In the genomic region with DNA sequence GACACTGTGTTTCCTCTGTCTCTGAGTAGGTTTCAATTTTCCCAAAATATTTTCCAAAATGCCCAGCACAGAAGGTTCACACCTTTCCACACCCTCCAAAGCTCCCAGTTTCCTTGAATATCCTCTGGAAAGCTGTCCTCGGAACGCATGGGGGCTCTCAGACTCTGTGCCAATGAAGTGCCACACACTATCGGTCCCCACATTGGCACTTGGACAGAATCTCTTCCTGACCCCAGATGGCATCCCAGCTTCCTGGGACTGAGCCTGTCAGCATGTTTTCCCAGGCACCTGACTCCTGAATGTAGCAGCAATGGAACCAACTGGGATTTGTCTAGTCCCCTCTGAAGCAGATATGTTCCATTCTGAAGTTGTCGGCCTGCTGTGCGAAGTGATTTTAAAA, we compare ENCODE assay signal across 24 mouse cellular contexts. TPM values are rescaled to one million over a fixed set of nuclear protein-coding genes. Genes with fewer than 3 reads are reported as not detected.
A peak's percentile ranks its signal among the peaks of the same experiment; 100 is the strongest.
DNase-seq lines count a peak whose midpoint lies in the region; ATAC-seq lines count a peak whose summit lies in the region.
"Had no signal": no experiment of that assay in that cellular context is flagged by ENCODE, and none has a peak within 500 bp of the region (broad histone marks: within the 10 kb centered on the region; RNA-seq: fewer than 3 reads in every experiment).

No protein-coding gene starts in this region.

- no peak overlapping the region for H3K9ac ChIP-seq in forebrain, embryonic 14.5 days (ENCODE audit: low read length)
- H3K9ac ChIP-seq in forebrain, embryonic 12.5 days, result no peak overlapping the region
- no peak overlapping the region for H3K9ac ChIP-seq in midbrain, embryonic 11.5 days (ENCODE audit: low read length)
- no peak overlapping the region for H3K9ac ChIP-seq in forebrain, embryonic 13.5 days
- H3K9ac ChIP-seq: forebrain, postnatal 0 days; hindbrain, embryonic 13.5 days; neural tube, embryonic 15.5 days; stomach, embryonic 15.5 days had no signal

- no peaks in the 10 kb centered on the region for H3K9me3 ChIP-seq in forebrain, embryonic 14.5 days (replicated peaks; ENCODE audit: control insufficient read depth, low read length)
- H3K9me3 ChIP-seq in forebrain, embryonic 12.5 days, result no peaks in the 10 kb centered on the region
- no peaks in the 10 kb centered on the region for H3K9me3 ChIP-seq in midbrain, embryonic 11.5 days (ENCODE audit: control insufficient read depth, low read length)
- H3K9me3 ChIP-seq in midbrain, embryonic 10.5 days (replicated peaks), result no peaks in the 10 kb centered on the region
- H3K9me3 ChIP-seq in forebrain, embryonic 13.5 days (replicated peaks), result no peaks in the 10 kb centered on the region
- H3K9me3 ChIP-seq: hindbrain, embryonic 13.5 days; limb, embryonic 10.5 days; neural tube, embryonic 15.5 days; stomach, embryonic 15.5 days had no signal

- DNase-seq in forebrain, embryonic 14.5 days (ENCODE audit: low spot score), result peak; percentile 6
- DNase-seq in midbrain, embryonic 11.5 days (ENCODE audit: low spot score, missing footprints), result peak; percentile 72
- no peak for DNase-seq in midbrain, embryonic 10.5 days (ENCODE audit: low spot score)
- DNase-seq in cerebellum, adult 9-10 months, result peak; percentile 84
- no peak for DNase-seq in ovary, postnatal 36 days (ENCODE audit: low spot score)
- no peak for DNase-seq in gastrocnemius, postnatal 25 days
- DNase-seq: adrenal gland, postnatal 10 days; forebrain, postnatal 0 days; kidney, adult 18-20 months; kidney, postnatal 4 days; liver; lung, postnatal 4 days; thymus, adult 18-20 months; thymus, postnatal 36 days had no signal

- ATAC-seq in forebrain, embryonic 14.5 days, result no peak
- ATAC-seq in forebrain, embryonic 12.5 days (ENCODE audit: low FRiP score), result no peak
- no peak for ATAC-seq in midbrain, embryonic 11.5 days (ENCODE audit: low FRiP score)
- ATAC-seq in forebrain, embryonic 13.5 days, result no peak
- ATAC-seq: activated CD4-positive, CD25-positive, alpha-beta regulatory T cell, adult 4 months; inflammation-experienced regulatory T-cells, adult 6 months had no signal

- no peaks in the 10 kb centered on the region for H3K36me3 ChIP-seq in forebrain, embryonic 14.5 days (ENCODE audit: control insufficient read depth, insufficient read depth, low read length)
- H3K36me3 ChIP-seq in forebrain, embryonic 12.5 days (replicated peaks), result no peaks in the 10 kb centered on the region
- no peaks in the 10 kb centered on the region for H3K36me3 ChIP-seq in midbrain, embryonic 11.5 days (ENCODE audit: control insufficient read depth, insufficient read depth, low read length)
- no peaks in the 10 kb centered on the region for H3K36me3 ChIP-seq in midbrain, embryonic 10.5 days
- no peaks in the 10 kb centered on the region for H3K36me3 ChIP-seq in forebrain, embryonic 13.5 days (ENCODE audit: poor library complexity, severe bottlenecking)
- H3K36me3 ChIP-seq: hindbrain, embryonic 13.5 days; limb, embryonic 10.5 days; neural tube, embryonic 15.5 days; stomach, embryonic 15.5 days had no signal

- no peak overlapping the region for H3K27ac ChIP-seq in forebrain, embryonic 14.5 days (ENCODE audit: low read depth, low read length)
- H3K27ac ChIP-seq in forebrain, embryonic 12.5 days, result no peak overlapping the region
- no peak overlapping the region for H3K27ac ChIP-seq in midbrain, embryonic 11.5 days (ENCODE audit: low read depth, low read length)
- no peak overlapping the region for H3K27ac ChIP-seq in midbrain, embryonic 10.5 days (replicated peaks)
- no peak overlapping the region for H3K27ac ChIP-seq in forebrain, embryonic 13.5 days
- H3K27ac ChIP-seq: hindbrain, embryonic 13.5 days; left cerebral cortex, adult 2 months; limb, embryonic 10.5 days; neural tube, embryonic 15.5 days; stomach, embryonic 15.5 days had no signal

- H3K4me2 ChIP-seq in forebrain, embryonic 14.5 days (ENCODE audit: low read length), result no peak overlapping the region
- H3K4me2 ChIP-seq in forebrain, embryonic 12.5 days, result no peak overlapping the region
- no peak overlapping the region for H3K4me2 ChIP-seq in midbrain, embryonic 11.5 days
- H3K4me2 ChIP-seq in forebrain, embryonic 13.5 days, result no peak overlapping the region
- H3K4me2 ChIP-seq: hindbrain, embryonic 13.5 days; neural tube, embryonic 15.5 days; stomach, embryonic 15.5 days had no signal

- no peaks in the 10 kb centered on the region for H3K27me3 ChIP-seq in forebrain, embryonic 14.5 days (replicated peaks; ENCODE audit: control insufficient read depth, insufficient read depth, low read length)
- 0 out of 2 replicates have a peak, but pooled peaks cover 5% of the 10 kb centered on the region for H3K27me3 ChIP-seq in forebrain, embryonic 12.5 days
- no peaks in the 10 kb centered on the region; the same call in 1 of the 2 replicates for H3K27me3 ChIP-seq in midbrain, embryonic 11.5 days (ENCODE audit: control insufficient read depth, insufficient read depth, low read length)
- H3K27me3 ChIP-seq in midbrain, embryonic 10.5 days (ENCODE audit: low read depth, poor library complexity, severe bottlenecking), result peaks cover 36% of the 10 kb centered on the region
- H3K27me3 ChIP-seq in forebrain, embryonic 13.5 days, result 0 out of 2 replicates have a peak, but pooled peaks cover 3% of the 10 kb centered on the region
- H3K27me3 ChIP-seq: neural tube, embryonic 15.5 days; stomach, embryonic 15.5 days had no signal

- H3K4me3 ChIP-seq in forebrain, embryonic 14.5 days (ENCODE audit: low read depth, low read length), result no peak overlapping the region
- no peak overlapping the region for H3K4me3 ChIP-seq in forebrain, embryonic 12.5 days (replicated peaks)
- no peak overlapping the region for H3K4me3 ChIP-seq in midbrain, embryonic 11.5 days (ENCODE audit: low read depth, low read length)
- H3K4me3 ChIP-seq in midbrain, embryonic 10.5 days, result no peak overlapping the region
- H3K4me3 ChIP-seq in forebrain, embryonic 13.5 days, result no peak overlapping the region
- H3K4me3 ChIP-seq: hindbrain, embryonic 13.5 days; left cerebral cortex, adult 2 months; limb, embryonic 10.5 days; neural tube, embryonic 15.5 days; stomach, embryonic 15.5 days had no signal

- H3K4me1 ChIP-seq in forebrain, embryonic 14.5 days (ENCODE audit: control insufficient read depth, insufficient read depth, low read length), result no peaks in the 10 kb centered on the region
- H3K4me1 ChIP-seq in forebrain, embryonic 12.5 days, result peaks cover 7% of the 10 kb centered on the region; the same call in 1 of the 2 replicates
- H3K4me1 ChIP-seq in midbrain, embryonic 11.5 days (ENCODE audit: control insufficient read depth, insufficient read depth, low read length), result no peaks in the 10 kb centered on the region
- H3K4me1 ChIP-seq in midbrain, embryonic 10.5 days, result peaks cover 33% of the 10 kb centered on the region
- no peaks in the 10 kb centered on the region for H3K4me1 ChIP-seq in forebrain, embryonic 13.5 days
- H3K4me1 ChIP-seq: hindbrain, embryonic 13.5 days; limb, embryonic 10.5 days; neural tube, embryonic 15.5 days; stomach, embryonic 15.5 days had no signal

- WGBS in forebrain, embryonic 14.5 days, result 83% methylated on average over 5 of the region's 5 CpGs
- 95% methylated on average over 5 of the region's 5 CpGs for WGBS in forebrain, embryonic 12.5 days
- WGBS in midbrain, embryonic 11.5 days, result 86% methylated on average over 5 of the region's 5 CpGs
- WGBS in midbrain, embryonic 10.5 days, result 88% methylated on average over 5 of the region's 5 CpGs
- 87% methylated on average over 5 of the region's 5 CpGs for WGBS in forebrain, embryonic 13.5 days

RNA-seq across cellular contexts. Expression of gene Kcna1, which starts 20.8 kb away (rescaled TPM):
- polyA plus RNA-seq in forebrain, embryonic 14.5 days (2014; fragmentation: Nextera tagmentation; extraction: Ambion mirVana), result 2.5 and 2.8 TPM in 2 replicates
- polyA plus RNA-seq in forebrain, embryonic 12.5 days (2016; fragmentation: Nextera tagmentation; extraction: Ambion mirVana), result 0.74 and 1.5 TPM in 2 replicates
- polyA plus RNA-seq in midbrain, embryonic 11.5 days (2014; fragmentation: Nextera tagmentation; extraction: Ambion mirVana), result 0.66 and 0.74 TPM in 2 replicates
- 1.9 and 2.5 TPM in 2 replicates for polyA plus RNA-seq in midbrain, embryonic 10.5 days (2016; fragmentation: Nextera tagmentation; extraction: Ambion mirVana)
- 2.1 and 3.5 TPM in 2 replicates for polyA plus RNA-seq in forebrain, embryonic 13.5 days (2015; fragmentation: Nextera tagmentation; extraction: Ambion mirVana)
- 1 to 10 TPM; 2.2 to 2.6 TPM for total RNA-seq in gastrocnemius, postnatal 25 days (2021)
- total RNA-seq: megakaryocyte-erythroid progenitor cell, adult 5-6 weeks had no signal
- polyA plus RNA-seq: inflammation-experienced regulatory T-cells, adult 6 months had no signal

Comparison
In these comparisons a context has a peak if more than half of its experiments do, and no peak if none do; other contexts are left out.
1. DNase-seq: peak in forebrain, embryonic 14.5 days (single experiment), midbrain, embryonic 11.5 days (single experiment) and cerebellum, adult 9-10 months (single experiment); none in midbrain, embryonic 10.5 days (single experiment), ovary, postnatal 36 days (single experiment) and gastrocnemius, postnatal 25 days (single experiment).